Mouse (Mus musculus) myocyte (in vitro differentiated cells): ENCODE results near the gene Fam19a1.

Source experiments
- E2F4 ChIP-seq: IDR thresholded peaks from one replicate; pipeline ENCODE4 v1.6.1; 2011; ENCODE audit warnings: mild to moderate bottlenecking, control low read depth, moderate library complexity; ENCODE audit not compliant: insufficient read depth
- MAX ChIP-seq: IDR thresholded peaks from one replicate; pipeline ENCODE4 v1.6.1; 2011; ENCODE audit warnings: low read depth, mild to moderate bottlenecking, control low read depth
- MYOG ChIP-seq, 3 experiments: IDR thresholded peaks; one replicate each; pipeline ENCODE4 v1.6.1; 2011; ENCODE audit warnings: control low read depth in 2 of 3, low read depth in 2 of 3, mild to moderate bottlenecking in 2 of 3; ENCODE audit not compliant: insufficient read length in 2 of 3, control insufficient read depth in 1 of 3, insufficient read depth in 1 of 3
- POLR2A ChIP-seq: IDR thresholded peaks from one replicate; pipeline ENCODE4 v1.6.1; 2011; ENCODE audit warnings: low read depth, mild to moderate bottlenecking, control low read depth, moderate library complexity; ENCODE audit not compliant: insufficient read length
- TCF12 ChIP-seq: IDR thresholded peaks from one replicate; pipeline ENCODE4 v1.6.1; 2011; ENCODE audit warnings: mild to moderate bottlenecking, control low read depth; ENCODE audit not compliant: poor library complexity, insufficient read depth, severe bottlenecking

- TF ChIP-seq MYOG (IDR thresholded peaks at IDR 0.05; ENCODE audit: control insufficient read depth in 1 of 3, insufficient read depth in 1 of 3, insufficient read length in 2 of 3, low read depth in 2 of 3): no peak
- no peak for TF ChIP-seq POLR2A
- TF ChIP-seq E2F4: no peak
- TF ChIP-seq MAX: no peak
- no peak for TF ChIP-seq TCF12
Measured at GRCm38 (mm10) chr6:96165403-96165802, 52.4 kb downstream of the Fam19a1 start.
